Comparison of ENCODE assay signal across 7 mouse cellular contexts in the genomic region with DNA sequence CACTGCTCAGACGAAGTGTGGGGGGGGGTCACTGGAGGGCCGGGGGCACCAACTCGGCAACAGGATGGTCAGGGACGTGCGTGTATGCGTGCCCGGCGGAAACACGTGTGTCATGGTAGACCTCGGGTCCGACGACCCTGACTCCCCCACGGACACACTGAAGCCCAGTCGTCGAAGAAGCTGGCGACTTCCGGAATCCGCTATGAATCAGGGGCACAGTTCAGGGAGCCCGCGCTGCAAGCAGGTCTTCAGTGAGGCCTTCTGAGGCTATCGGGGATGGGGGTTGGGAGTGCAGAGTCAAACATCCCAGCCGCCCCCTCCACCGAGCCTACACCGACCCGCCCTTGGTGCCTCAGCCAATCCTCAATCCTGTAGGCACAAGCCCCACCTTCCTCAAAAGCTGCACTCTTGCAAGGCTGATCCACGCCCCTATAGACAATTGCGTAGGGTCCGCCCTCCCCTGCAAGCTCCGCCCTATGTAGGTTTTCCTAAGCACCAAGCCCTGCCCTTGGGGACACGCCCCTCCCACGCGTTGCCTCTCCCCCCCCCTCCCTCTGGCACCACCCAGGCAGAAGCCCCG. TPM values are rescaled to one million over a fixed set of nuclear protein-coding genes. Genes with fewer than 3 reads are reported as not detected.
A peak's percentile ranks its signal among the peaks of the same experiment; 100 is the strongest.
DNase-seq lines count a peak whose midpoint lies in the region; ATAC-seq lines count a peak whose summit lies in the region.

No protein-coding gene starts in this region.

- H3K4me3 ChIP-seq in embryonic facial prominence, embryonic 10.5 days: peak overlapping the region; percentile 97
- peak overlapping the region; percentile 96 for H3K4me3 ChIP-seq in limb, embryonic 11.5 days (ENCODE audit: low read depth, low read length)
- peak overlapping the region; percentile 76 for H3K4me3 ChIP-seq in midbrain, embryonic 14.5 days (replicated peaks; ENCODE audit: low read depth, low read length)

- ATAC-seq in granulocyte monocyte progenitor cell, adult 5-6 weeks (replicated peaks; ENCODE audit: poor library complexity, severe bottlenecking): peak; percentile 83
- ATAC-seq in limb, embryonic 11.5 days (ENCODE audit: insufficient number of reproducible peaks, low FRiP score, low TSS enrichment, low read depth): peak; percentile 95
- ATAC-seq in midbrain, embryonic 14.5 days (ENCODE audit: low FRiP score, low TSS enrichment): peak; percentile 88

- DNase-seq in adrenal gland, postnatal 10 days: peak; percentile 96
- peak; percentile 97 for DNase-seq in embryonic facial prominence, embryonic 10.5 days (ENCODE audit: low spot score)
- DNase-seq in kidney, adult 18-20 months: peak; percentile 96
- DNase-seq in limb, embryonic 11.5 days (ENCODE audit: low spot score): peak; percentile 94
- peak; percentile 91 for DNase-seq in midbrain, embryonic 14.5 days
- DNase-seq in spleen, adult 18-20 months: peak; percentile 91 to 94

- no peaks in the 10 kb centered on the region for H3K27me3 ChIP-seq in embryonic facial prominence, embryonic 10.5 days (replicated peaks; ENCODE audit: low read depth, poor library complexity, severe bottlenecking)
- H3K27me3 ChIP-seq in limb, embryonic 11.5 days (ENCODE audit: control insufficient read depth, insufficient read depth, low read length): no peaks in the 10 kb centered on the region
- H3K27me3 ChIP-seq in midbrain, embryonic 14.5 days (ENCODE audit: control insufficient read depth, insufficient read depth, low read length): no peaks in the 10 kb centered on the region

- H3K4me1 ChIP-seq in embryonic facial prominence, embryonic 10.5 days: peaks cover 50% of the 10 kb centered on the region
- peaks cover 12% of the 10 kb centered on the region for H3K4me1 ChIP-seq in limb, embryonic 11.5 days (ENCODE audit: control insufficient read depth, insufficient read depth, low read length)
- peaks cover 15% of the 10 kb centered on the region for H3K4me1 ChIP-seq in midbrain, embryonic 14.5 days (ENCODE audit: control insufficient read depth, insufficient read depth, low read length)

- H3K27ac ChIP-seq in embryonic facial prominence, embryonic 10.5 days (replicated peaks): peak overlapping the region; percentile 99
- H3K27ac ChIP-seq in limb, embryonic 11.5 days (replicated peaks; ENCODE audit: low read depth, low read length): peak overlapping the region; percentile 99
- peak overlapping the region; percentile 97 for H3K27ac ChIP-seq in midbrain, embryonic 14.5 days (replicated peaks; ENCODE audit: low read depth, low read length)

- WGBS in embryonic facial prominence, embryonic 10.5 days: under 1% methylated on average over 33 of the region's 33 CpGs
- 0% methylated on average over 33 of the region's 33 CpGs for WGBS in limb, embryonic 11.5 days
- WGBS in midbrain, embryonic 14.5 days: under 1% methylated on average over 33 of the region's 33 CpGs

- H3K4me2 ChIP-seq in limb, embryonic 11.5 days (ENCODE audit: low read depth, severe bottlenecking): peak overlapping the region; percentile 95
- H3K4me2 ChIP-seq in midbrain, embryonic 14.5 days (ENCODE audit: low read length): peak overlapping the region; percentile 97

- H3K9me3 ChIP-seq in embryonic facial prominence, embryonic 10.5 days: no peaks in the 10 kb centered on the region
- H3K9me3 ChIP-seq in limb, embryonic 11.5 days (ENCODE audit: control insufficient read depth, low read length): no peaks in the 10 kb centered on the region
- no peaks in the 10 kb centered on the region for H3K9me3 ChIP-seq in midbrain, embryonic 14.5 days (ENCODE audit: control insufficient read depth, low read length)

- peak overlapping the region; percentile 95 for H3K9ac ChIP-seq in limb, embryonic 11.5 days (ENCODE audit: low read length)
- H3K9ac ChIP-seq in midbrain, embryonic 14.5 days (replicated peaks; ENCODE audit: low read length): peak overlapping the region; percentile 87

- H3K36me3 ChIP-seq in embryonic facial prominence, embryonic 10.5 days (replicated peaks): peaks cover 24% of the 10 kb centered on the region
- peaks cover 15% of the 10 kb centered on the region for H3K36me3 ChIP-seq in limb, embryonic 11.5 days (ENCODE audit: control insufficient read depth, insufficient read depth, low read length)
- H3K36me3 ChIP-seq in midbrain, embryonic 14.5 days (ENCODE audit: control insufficient read depth, insufficient read depth, low read length): peaks cover 14% of the 10 kb centered on the region

RNA-seq across cellular contexts. Expression of a gene that starts 1.3 kb away (rescaled TPM):
- total RNA-seq in adrenal gland, postnatal 10 days (2021): 10 to 100 TPM; 36.9 to 51.9 TPM
- polyA plus RNA-seq in embryonic facial prominence, embryonic 10.5 days (2016; fragmentation: Nextera tagmentation; extraction: Ambion mirVana): 13.4 and 14.9 TPM in 2 replicates
- total RNA-seq in granulocyte monocyte progenitor cell, adult 5-6 weeks (2014; fragmentation: Nextera tagmentation): 21.1 and 29.6 TPM in 2 replicates
- 1.7 and 4.1 TPM in 2 replicates for total RNA-seq in granulocyte monocyte progenitor cell, adult 5-6 weeks (2017)
- 18.5 and 20.0 TPM in 2 replicates for polyA plus RNA-seq in limb, embryonic 11.5 days (2014; fragmentation: Nextera tagmentation; extraction: Ambion mirVana)
- polyA plus RNA-seq in midbrain, embryonic 14.5 days (2014; fragmentation: Nextera tagmentation; extraction: Ambion mirVana): 19.5 and 21.4 TPM in 2 replicates

RNA-seq across cellular contexts. Expression of a gene that starts 8.2 kb away (rescaled TPM):
- total RNA-seq in adrenal gland, postnatal 10 days (2021): 10 to 100 TPM; 39.7 to 45.9 TPM
- 70.8 and 74.7 TPM in 2 replicates for polyA plus RNA-seq in embryonic facial prominence, embryonic 10.5 days (2016; fragmentation: Nextera tagmentation; extraction: Ambion mirVana)
- 42.2 and 57.2 TPM in 2 replicates for total RNA-seq in granulocyte monocyte progenitor cell, adult 5-6 weeks (2014; fragmentation: Nextera tagmentation)
- 49.4 and 63.1 TPM in 2 replicates for total RNA-seq in granulocyte monocyte progenitor cell, adult 5-6 weeks (2017)
- 70.2 and 73.9 TPM in 2 replicates for polyA plus RNA-seq in limb, embryonic 11.5 days (2014; fragmentation: Nextera tagmentation; extraction: Ambion mirVana)
- 55.3 and 65.9 TPM in 2 replicates for polyA plus RNA-seq in midbrain, embryonic 14.5 days (2014; fragmentation: Nextera tagmentation; extraction: Ambion mirVana)

RNA-seq across cellular contexts. Expression of a gene that starts 8.5 kb away (rescaled TPM):
- total RNA-seq in adrenal gland, postnatal 10 days (2021): 10 to 100 TPM; 18.5 to 20.0 TPM
- 23.3 and 24.4 TPM in 2 replicates for polyA plus RNA-seq in embryonic facial prominence, embryonic 10.5 days (2016; fragmentation: Nextera tagmentation; extraction: Ambion mirVana)
- 6.8 and 9.4 TPM in 2 replicates for total RNA-seq in granulocyte monocyte progenitor cell, adult 5-6 weeks (2014; fragmentation: Nextera tagmentation)
- 4.8 and 5.3 TPM in 2 replicates for total RNA-seq in granulocyte monocyte progenitor cell, adult 5-6 weeks (2017)
- polyA plus RNA-seq in limb, embryonic 11.5 days (2014; fragmentation: Nextera tagmentation; extraction: Ambion mirVana): 22.1 and 24.6 TPM in 2 replicates
- 10.1 and 12.2 TPM in 2 replicates for polyA plus RNA-seq in midbrain, embryonic 14.5 days (2014; fragmentation: Nextera tagmentation; extraction: Ambion mirVana)

RNA-seq across cellular contexts. Expression of a gene that starts 36.3 kb away (rescaled TPM):
- total RNA-seq in adrenal gland, postnatal 10 days (2021): 10 to 100 TPM; 57.6 to 60.2 TPM
- 18.8 and 20.3 TPM in 2 replicates for polyA plus RNA-seq in embryonic facial prominence, embryonic 10.5 days (2016; fragmentation: Nextera tagmentation; extraction: Ambion mirVana)
- total RNA-seq in granulocyte monocyte progenitor cell, adult 5-6 weeks (2014; fragmentation: Nextera tagmentation): 2.3 and 7.8 TPM in 2 replicates
- total RNA-seq in granulocyte monocyte progenitor cell, adult 5-6 weeks (2017): 1.0 and 1.4 TPM in 2 replicates
- polyA plus RNA-seq in limb, embryonic 11.5 days (2014; fragmentation: Nextera tagmentation; extraction: Ambion mirVana): 20.8 and 21.0 TPM in 2 replicates
- 9.7 and 13.2 TPM in 2 replicates for polyA plus RNA-seq in midbrain, embryonic 14.5 days (2014; fragmentation: Nextera tagmentation; extraction: Ambion mirVana)

RNA-seq across cellular contexts. Expression of a gene that starts 37.9 kb away (rescaled TPM):
- 10 to 100 TPM; 69.6 to 81.1 TPM for total RNA-seq in adrenal gland, postnatal 10 days (2021)
- polyA plus RNA-seq in embryonic facial prominence, embryonic 10.5 days (2016; fragmentation: Nextera tagmentation; extraction: Ambion mirVana): 46.2 and 47.9 TPM in 2 replicates
- total RNA-seq in granulocyte monocyte progenitor cell, adult 5-6 weeks (2014; fragmentation: Nextera tagmentation): 28.6 and 29.8 TPM in 2 replicates
- 15.7 and 17.8 TPM in 2 replicates for total RNA-seq in granulocyte monocyte progenitor cell, adult 5-6 weeks (2017)
- polyA plus RNA-seq in limb, embryonic 11.5 days (2014; fragmentation: Nextera tagmentation; extraction: Ambion mirVana): 52.0 and 60.3 TPM in 2 replicates
- polyA plus RNA-seq in midbrain, embryonic 14.5 days (2014; fragmentation: Nextera tagmentation; extraction: Ambion mirVana): 60.6 and 61.2 TPM in 2 replicates

Comparison
In these comparisons a context has a peak if more than half of its experiments do, and no peak if none do; other contexts are left out.
1. Peak in every context shown above with its lines: DNase-seq, ATAC-seq, H3K4me3 ChIP-seq and H3K27ac ChIP-seq.